Mouse (Mus musculus): ENCODE results near the gene Slc6a20a. TPM values are rescaled to one million over a fixed set of nuclear protein-coding genes. Genes with fewer than 3 reads are reported as not detected.

Gene Slc6a20a
- polyA plus RNA-seq (2014; fragmentation: Nextera tagmentation; extraction: Ambion mirVana), result 0.13 and 0.14 TPM in 2 replicates

DNA sequence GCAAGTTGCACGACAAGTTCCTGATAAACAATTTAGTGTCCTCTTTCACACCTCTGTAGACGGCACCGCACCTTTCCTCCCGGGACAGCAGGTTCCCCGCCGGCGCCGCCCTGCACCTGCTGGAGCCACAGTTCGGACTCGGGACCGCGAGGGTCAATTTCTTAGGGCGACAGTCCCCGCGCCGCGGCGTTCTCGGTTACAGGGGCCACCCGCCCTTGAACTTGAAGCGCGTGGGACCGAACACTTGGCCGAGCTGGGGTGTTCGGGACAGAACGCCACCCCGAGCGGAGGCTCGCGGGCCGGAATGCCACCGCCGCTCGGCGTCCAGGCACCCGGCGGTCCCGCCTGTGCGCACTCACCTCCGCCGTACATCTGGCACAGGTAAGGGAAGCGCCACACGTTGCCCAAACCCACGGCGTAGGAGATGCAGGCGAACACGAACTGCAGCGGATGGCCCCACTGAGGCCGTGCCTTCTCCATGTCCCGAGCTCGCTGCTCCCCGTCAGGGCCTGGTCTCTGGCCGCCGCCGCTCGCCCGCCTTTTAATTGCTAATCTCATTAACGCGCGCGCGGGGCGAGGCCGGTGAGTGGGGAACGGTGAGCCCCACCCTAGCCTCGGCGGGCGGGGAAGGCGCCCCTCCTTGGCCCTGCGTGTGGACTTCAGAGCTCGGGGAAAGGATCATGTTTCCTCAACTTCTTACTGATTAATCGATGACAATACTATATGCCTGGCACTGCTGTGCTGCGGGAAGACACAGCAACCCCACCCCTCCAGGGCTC lies at the start of gene Slc6a20a, which contains the start of gene Ccr9:
Gene Slc6a20a, minus strand, starts transcription at position 559 of the 779 bp plus-strand sequence.
Gene Ccr9, plus strand, starts transcription at position 113 of the 779 bp plus-strand sequence.
- Histone ChIP-seq H3K4me3 (ENCODE audit: low read depth, low read length) (peak within 1 kb of the TSS; percentile 41), H3K27me3 (ENCODE audit: insufficient read depth, low read length) (peaks cover 48% of the 10 kb centered on the region), H3K4me1 (ENCODE audit: insufficient read depth) (no peaks in the 10 kb centered on the region), H3K9ac (peak within 1 kb of the TSS; percentile 23; the same call in 1 of the 2 replicates), H3K36me3 (ENCODE audit: insufficient read depth) (no peaks in the 10 kb centered on the region), H3K4me2 (peak within 1 kb of the TSS; percentile 68), H3K27ac (ENCODE audit: low read depth) (no peak within 1 kb of the TSS), H3K9me3 (ENCODE audit: low read depth, low read length) (no peaks in the 10 kb centered on the region)
- ATAC-seq (ENCODE audit: insufficient read depth), result peak; percentile 71
- TF ChIP-seq CTCF (IDR thresholded peaks at IDR 0.05; ENCODE audit: low read depth), result no peak
- under 1% methylated on average over 73 of the region's 73 CpGs for WGBS
- DNase-seq, result peak; percentile 21

- TF ChIP-seq CTCF (IDR thresholded peaks at IDR 0.05; ENCODE audit: low read depth), result no peak
- Histone ChIP-seq H3K4me1 (ENCODE audit: insufficient read depth) (no peaks in the 10 kb centered on the region), H3K9me3 (ENCODE audit: low read depth, low read length) (no peaks in the 10 kb centered on the region), H3K9ac (no peak overlapping the region), H3K27ac (ENCODE audit: low read depth) (no peak overlapping the region), H3K36me3 (ENCODE audit: insufficient read depth) (no peaks in the 10 kb centered on the region), H3K4me3 (ENCODE audit: low read depth, low read length) (no peak overlapping the region), H3K27me3 (ENCODE audit: insufficient read depth, low read length) (no peaks in the 10 kb centered on the region), H3K4me2 (no peak overlapping the region)
- ATAC-seq (ENCODE audit: insufficient read depth), result no peak
- DNase-seq, result no peak
- WGBS, result 63% methylated on average over 2 of the region's 2 CpGs
These were observed 44.2 kb upstream of the Slc6a20a start for GRCm38 (mm10) chr9:123722737-123723493.

DNA sequence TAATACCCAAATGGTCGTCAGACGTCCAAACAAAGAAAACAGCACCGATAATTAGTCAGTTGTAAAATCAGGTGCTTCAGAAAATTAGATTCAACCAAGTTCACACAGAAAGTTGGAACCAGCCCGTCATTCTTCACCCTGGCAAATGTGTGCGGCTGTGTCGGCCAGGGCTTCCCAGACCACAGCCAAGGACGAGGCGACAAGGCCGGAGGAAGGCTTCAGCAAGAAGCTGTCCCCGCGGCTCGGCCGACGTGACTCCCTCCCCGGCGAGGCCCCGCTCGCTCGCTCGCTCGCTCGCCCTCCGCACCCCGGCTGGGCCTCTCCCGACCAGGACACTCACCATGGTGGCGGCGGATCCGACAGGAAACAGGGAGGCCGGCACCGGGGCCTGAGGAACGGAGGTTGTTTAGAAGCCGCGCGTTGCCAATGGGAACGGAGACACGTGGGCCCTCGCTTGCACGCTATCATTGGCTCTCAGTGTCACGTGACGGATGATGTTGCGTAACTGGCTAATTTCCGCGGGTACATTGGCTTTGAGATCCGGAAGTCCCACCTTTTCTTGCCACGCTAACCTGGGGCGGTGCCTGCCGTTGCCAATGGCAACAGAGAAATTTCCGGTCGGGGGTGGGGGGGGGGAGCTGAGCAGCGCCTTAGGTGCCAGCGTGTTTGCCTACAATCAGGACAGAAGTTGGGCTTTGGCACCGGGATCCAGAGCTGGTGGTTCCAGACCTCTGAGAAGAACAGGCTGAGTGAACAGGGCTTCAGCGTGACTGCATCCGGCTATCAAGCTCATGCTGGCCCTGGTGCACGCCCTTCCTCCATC lies 38.7 kb upstream of the Slc6a20a start, which contains the start of gene Lztfl1:
Gene Lztfl1, minus strand, starts transcription at position 512 of the 823 bp plus-strand sequence.
- no peak for TF ChIP-seq CTCF (IDR thresholded peaks at IDR 0.05; ENCODE audit: low read depth)
- peak within 1 kb of the TSS; percentile 82 for H3K4me3 ChIP-seq (ENCODE audit: low read depth, low read length)
- H3K4me1 ChIP-seq (ENCODE audit: insufficient read depth), result no peaks in the 10 kb centered on the region
- DNase-seq, result peak; percentile 100
- under 1% methylated on average over 55 of the region's 55 CpGs for WGBS
- H3K4me2 ChIP-seq, result peak within 1 kb of the TSS; percentile 76
- H3K27me3 ChIP-seq (ENCODE audit: insufficient read depth, low read length), result no peaks in the 10 kb centered on the region
- H3K9ac ChIP-seq, result peak within 1 kb of the TSS; percentile 74
- H3K36me3 ChIP-seq (ENCODE audit: insufficient read depth), result no peaks in the 10 kb centered on the region
- peak within 1 kb of the TSS; percentile 54; the same call in 1 of the 2 replicates for H3K27ac ChIP-seq (ENCODE audit: low read depth)
- ATAC-seq (ENCODE audit: insufficient read depth), result peak; percentile 100
- H3K9me3 ChIP-seq (ENCODE audit: low read depth, low read length), result no peaks in the 10 kb centered on the region

- no peak for ATAC-seq (ENCODE audit: insufficient read depth)
- H3K27me3 ChIP-seq (ENCODE audit: insufficient read depth, low read length), result no peaks in the 10 kb centered on the region
- H3K9ac ChIP-seq, result no peak overlapping the region
- peak overlapping the region; percentile 82; the same call in 1 of the 2 replicates for H3K4me3 ChIP-seq (ENCODE audit: low read depth, low read length)
- H3K4me1 ChIP-seq (ENCODE audit: insufficient read depth), result no peaks in the 10 kb centered on the region
- WGBS, result 25% methylated on average over 3 of the region's 3 CpGs
- H3K27ac ChIP-seq (ENCODE audit: low read depth), result no peak overlapping the region
- peaks cover 4% of the 10 kb centered on the region; the same call in 1 of the 2 replicates for H3K36me3 ChIP-seq (ENCODE audit: insufficient read depth)
- no peak for DNase-seq
- no peak for TF ChIP-seq CTCF (IDR thresholded peaks at IDR 0.05; ENCODE audit: low read depth)
- no peaks in the 10 kb centered on the region for H3K9me3 ChIP-seq (ENCODE audit: low read depth, low read length)
- peak overlapping the region; percentile 76 for H3K4me2 ChIP-seq
These were observed 37.6 kb upstream of the Slc6a20a start for GRCm38 (mm10) chr9:123716301-123716700.

DNA sequence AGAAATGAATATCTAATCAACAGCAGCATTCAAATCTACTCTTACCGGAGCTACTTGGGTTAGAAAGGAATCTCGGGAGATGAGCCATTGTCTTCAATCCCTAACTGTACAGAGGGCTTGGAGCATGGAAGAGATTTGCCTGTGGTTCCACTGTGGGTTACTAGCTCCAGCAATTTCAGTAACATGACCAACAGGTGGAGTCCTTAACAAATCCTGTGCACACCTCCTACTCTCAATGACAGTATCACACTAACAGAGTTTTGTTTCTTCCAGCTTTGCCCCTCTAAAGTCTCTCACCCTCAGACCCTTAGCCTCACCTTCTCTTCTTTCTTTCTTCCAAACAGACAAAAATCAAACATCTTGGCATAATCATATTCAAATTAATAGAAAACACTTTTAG lies 34.4 kb upstream of the Slc6a20a start:
- Histone ChIP-seq H3K36me3 (ENCODE audit: insufficient read depth) (peaks cover 21% of the 10 kb centered on the region; the same call in 1 of the 2 replicates), H3K27ac (ENCODE audit: low read depth) (no peak overlapping the region), H3K4me1 (ENCODE audit: insufficient read depth) (no peaks in the 10 kb centered on the region), H3K9ac (no peak overlapping the region), H3K4me3 (ENCODE audit: low read depth, low read length) (no peak overlapping the region), H3K9me3 (ENCODE audit: low read depth, low read length) (no peaks in the 10 kb centered on the region), H3K4me2 (no peak overlapping the region), H3K27me3 (ENCODE audit: insufficient read depth, low read length) (no peaks in the 10 kb centered on the region)
- ATAC-seq (ENCODE audit: insufficient read depth) (no peak), DNase-seq (peak; percentile 4)
- TF ChIP-seq CTCF (IDR thresholded peaks at IDR 0.05; ENCODE audit: low read depth), result no peak
- 89% methylated on average over 2 of the region's 2 CpGs for WGBS

DNA sequence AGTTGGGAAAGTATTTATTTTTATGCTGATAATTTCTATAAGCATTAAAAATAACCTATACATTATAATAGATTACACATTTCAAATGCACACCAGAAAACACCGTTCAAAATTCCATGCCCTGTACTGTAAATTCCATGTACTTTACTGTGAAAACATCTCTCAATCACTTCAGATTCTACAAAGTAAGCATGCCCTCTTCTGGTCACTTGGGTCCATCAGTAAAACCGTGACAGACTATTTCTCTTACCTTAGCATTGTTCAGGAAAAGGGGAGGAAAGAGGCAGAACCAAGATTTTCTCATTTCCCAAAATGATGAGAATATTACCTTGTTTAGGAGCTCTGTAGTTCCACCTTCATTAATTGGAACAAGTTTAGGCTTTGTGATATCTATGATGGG lies 30.5 kb upstream of the Slc6a20a start:
- Histone ChIP-seq H3K9ac (no peak overlapping the region), H3K36me3 (ENCODE audit: insufficient read depth) (peaks cover 33% of the 10 kb centered on the region; the same call in 1 of the 2 replicates), H3K9me3 (ENCODE audit: low read depth, low read length) (no peaks in the 10 kb centered on the region), H3K4me1 (ENCODE audit: insufficient read depth) (no peaks in the 10 kb centered on the region), H3K4me3 (ENCODE audit: low read depth, low read length) (no peak overlapping the region), H3K27me3 (ENCODE audit: insufficient read depth, low read length) (no peaks in the 10 kb centered on the region), H3K4me2 (no peak overlapping the region), H3K27ac (ENCODE audit: low read depth) (no peak overlapping the region)
- ATAC-seq (ENCODE audit: insufficient read depth), result no peak
- 39% methylated on average over 2 of the region's 2 CpGs for WGBS
- DNase-seq, result peak; percentile 9
- TF ChIP-seq CTCF (IDR thresholded peaks at IDR 0.05; ENCODE audit: low read depth), result 0 out of 2 replicates have a peak, but pooled peaks have one; percentile 21
